Mouse (Mus musculus) left cerebral cortex, postnatal 10 days (tissue): ENCODE results near the gene Scarf2. TPM values are rescaled to one million over a fixed set of nuclear protein-coding genes. Genes with fewer than 3 reads are reported as not detected.

Source experiments
- DNase-seq, 2 experiments: peaks; one replicate each; pipeline ENCODE4 v3.0.0; 2021 to 2022; ENCODE audit warnings: low spot score in 2 of 2, mixed read lengths in 1 of 2; ENCODE audit errors: extremely low spot score in 1 of 2
- intact Hi-C: fragments of 180-260 bp; cut with DNase I; formaldehyde crosslinking; loops from one replicate; pipeline ENCODE4 v1.15.1; 2025
- total RNA-seq, 2 experiments: library from RNA; stranded (reverse); gene quantifications; 2 replicates each; pipeline ENCODE4 v1.2.3; 2021

The Scarf2 gene
- 1 to 10 TPM; 3.7 to 4.3 TPM for total RNA-seq

- peak in 1 of 2 experiments; percentile 80 for DNase-seq
- intact Hi-C loops: no loop called here
Observed at GRCm38 (mm10) chr16:17796971-17797811, at the start of gene Scarf2. TSS of gene Scarf2 (plus strand) at chr16:17797282.

DNA sequence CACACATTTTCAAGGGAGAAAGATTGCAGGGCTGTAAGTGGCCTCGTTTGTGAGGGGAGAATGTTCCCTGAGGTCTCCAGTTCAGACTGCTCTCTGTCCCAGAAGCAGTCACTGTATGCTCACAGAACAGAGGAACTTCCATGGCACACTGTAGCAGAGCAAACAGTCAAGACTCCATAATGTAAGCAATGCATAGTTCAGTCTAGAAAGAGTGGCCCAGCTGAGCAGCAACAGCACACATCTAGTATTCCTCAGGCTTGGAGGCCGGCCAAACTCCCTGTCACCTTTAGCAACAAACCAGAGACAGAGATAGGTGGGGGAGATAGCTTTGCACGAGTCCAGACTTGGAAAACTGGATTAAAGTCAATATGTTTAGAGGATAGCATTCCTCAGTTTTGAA is 44.1 kb upstream of the Scarf2 start:
- no peak for DNase-seq
- intact Hi-C loops: no loop called here

DNA sequence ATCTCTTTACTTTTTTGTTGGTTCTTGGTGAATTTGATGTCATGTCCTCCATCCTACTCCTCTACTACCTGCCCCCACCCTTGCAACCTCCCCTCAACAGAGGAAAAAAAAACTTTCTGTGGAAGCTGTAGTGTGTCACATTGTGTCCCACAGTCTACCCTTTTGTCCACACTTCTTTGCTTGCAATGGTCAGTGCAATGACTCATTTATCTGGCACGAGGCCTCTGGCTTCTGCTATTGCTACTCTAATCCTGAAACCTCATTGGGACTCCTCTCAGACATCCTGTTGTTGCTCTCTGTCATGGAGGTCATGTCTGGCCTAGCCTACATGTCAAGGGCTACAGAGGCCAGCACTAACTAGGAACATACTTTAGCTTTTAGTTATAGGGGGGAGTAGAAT is 43.4 kb upstream of the Scarf2 start:
- intact Hi-C loops: no loop called here
- no peak for DNase-seq

GRCm38 (mm10) chr16:17757756-17758155 is 39.3 kb upstream of the Scarf2 start:
- intact Hi-C loops: loop anchor here (5.0 kb wide), 1 partner anchor 50 kb away; no protein-coding TSS in a partner anchor
- no peak for DNase-seq

GRCm38 (mm10) chr16:17758902-17759301 is 38.2 kb upstream of the Scarf2 start:
- DNase-seq: no peak
- intact Hi-C loops: loop anchor here (5.0 kb wide), 1 partner anchor 48 kb away; no protein-coding TSS in a partner anchor

GRCm38 (mm10) chr16:17759344-17759773 is 37.7 kb upstream of the Scarf2 start, which contains the start of gene Klhl22:
TSS of gene Klhl22 (plus strand) at chr16:17759618.
- intact Hi-C loops: loop anchor here (5.0 kb wide), 1 partner anchor 48 kb away; no protein-coding TSS in a partner anchor
- peak; percentile 85 to 95 for DNase-seq

DNA sequence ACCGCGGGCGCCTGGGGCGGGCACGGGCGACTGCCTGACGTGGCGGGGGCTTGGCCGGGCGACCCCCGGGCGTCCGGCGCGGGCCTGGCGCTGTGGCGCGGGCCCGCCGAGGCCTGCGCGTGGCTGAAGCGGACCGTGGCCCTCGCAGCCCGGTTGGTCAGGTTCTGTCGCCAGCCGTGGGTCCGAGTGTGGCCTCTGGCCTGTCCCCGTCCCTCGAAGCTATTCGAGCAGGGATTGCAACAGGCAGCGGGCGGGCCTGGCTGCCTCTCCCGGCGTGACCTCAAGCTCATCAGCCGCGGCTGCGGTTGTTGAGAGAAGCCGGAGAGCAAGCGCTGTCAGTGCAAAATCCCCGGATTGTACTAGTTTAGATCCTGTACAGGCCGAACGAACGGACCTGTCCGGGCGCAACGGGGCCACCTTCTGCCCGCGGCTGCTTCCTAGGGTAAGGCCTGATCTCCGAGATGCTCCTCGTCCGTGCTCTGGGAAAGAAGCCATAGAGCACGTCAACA is 37.2 kb upstream of the Scarf2 start:
- peak; percentile 9 to 64 for DNase-seq
- intact Hi-C loops: loop anchor here (5.0 kb wide), 1 partner anchor 47 kb away; no protein-coding TSS in a partner anchor

GRCm38 (mm10) chr16:17760657-17761056 is 36.4 kb upstream of the Scarf2 start:
- peak in 1 of 2 experiments; percentile 46 for DNase-seq
- intact Hi-C loops: no loop called here

DNA sequence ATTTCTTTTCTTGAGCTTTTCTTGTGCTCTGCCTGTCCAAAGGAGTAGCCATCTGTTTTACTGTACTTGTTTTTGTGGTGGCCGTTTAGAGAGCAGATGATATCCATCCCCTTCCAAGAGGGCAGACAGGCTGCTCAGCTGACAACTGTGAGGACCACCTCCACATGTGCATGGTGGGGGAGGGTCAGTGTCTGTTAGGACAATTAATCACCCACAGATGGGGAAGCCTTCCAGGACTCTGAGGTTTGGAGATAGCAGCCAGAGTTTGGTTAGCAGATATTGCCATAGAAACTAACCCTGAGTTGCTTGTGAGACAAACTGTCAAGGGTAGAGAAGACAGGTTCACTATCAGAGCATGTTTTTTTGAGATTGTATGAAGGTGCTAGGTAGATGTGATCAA is 36.0 kb upstream of the Scarf2 start:
- intact Hi-C loops: no loop called here
- no peak for DNase-seq

- intact Hi-C loops: no loop called here
- DNase-seq: no peak
Observed at GRCm38 (mm10) chr16:17764108-17764511, 33.0 kb upstream of the Scarf2 start.

DNA sequence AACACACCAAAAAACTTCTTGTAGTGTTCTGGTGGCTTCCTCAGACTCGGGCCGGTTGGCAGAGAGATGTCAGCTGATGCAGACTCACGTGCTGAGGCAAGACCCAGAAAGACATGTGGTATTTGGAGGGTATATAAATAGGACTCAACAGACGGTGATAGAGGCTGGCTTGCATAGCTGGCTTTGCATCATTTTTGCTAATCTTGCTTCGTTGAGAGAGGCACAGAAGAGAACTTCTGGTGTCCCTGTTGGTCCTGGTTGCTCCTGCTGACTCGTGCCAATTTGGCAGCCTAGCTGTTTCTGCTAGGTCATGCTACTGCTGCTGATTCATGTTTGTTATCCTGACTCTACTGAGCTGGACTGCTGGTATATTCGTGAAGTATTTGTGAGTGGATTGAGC is 28.2 kb upstream of the Scarf2 start:
- intact Hi-C loops: no loop called here
- peak in 1 of 2 experiments; percentile 20 for DNase-seq

- intact Hi-C loops: no loop called here
- DNase-seq: no peak
Observed at GRCm38 (mm10) chr16:17771117-17771865, 25.8 kb upstream of the Scarf2 start.

DNA sequence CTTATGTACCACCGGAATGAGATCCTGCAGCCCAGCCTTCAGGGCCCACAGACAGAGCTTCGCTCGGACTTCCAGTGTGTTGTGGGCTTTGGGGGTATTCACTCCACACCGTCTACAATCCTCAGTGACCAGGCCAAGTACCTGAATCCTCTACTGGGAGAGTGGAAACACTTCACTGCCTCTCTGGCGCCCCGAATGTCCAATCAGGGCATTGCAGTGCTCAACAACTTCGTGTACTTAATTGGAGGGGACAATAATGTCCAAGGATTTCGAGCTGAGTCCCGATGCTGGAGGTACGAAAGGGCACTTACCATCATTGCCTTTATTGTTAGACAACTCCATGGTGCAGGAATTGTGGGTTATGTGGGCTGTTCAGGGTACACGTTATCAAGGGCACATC is 20.3 kb upstream of the Scarf2 start:
- no peak for DNase-seq
- intact Hi-C loops: no loop called here

DNA sequence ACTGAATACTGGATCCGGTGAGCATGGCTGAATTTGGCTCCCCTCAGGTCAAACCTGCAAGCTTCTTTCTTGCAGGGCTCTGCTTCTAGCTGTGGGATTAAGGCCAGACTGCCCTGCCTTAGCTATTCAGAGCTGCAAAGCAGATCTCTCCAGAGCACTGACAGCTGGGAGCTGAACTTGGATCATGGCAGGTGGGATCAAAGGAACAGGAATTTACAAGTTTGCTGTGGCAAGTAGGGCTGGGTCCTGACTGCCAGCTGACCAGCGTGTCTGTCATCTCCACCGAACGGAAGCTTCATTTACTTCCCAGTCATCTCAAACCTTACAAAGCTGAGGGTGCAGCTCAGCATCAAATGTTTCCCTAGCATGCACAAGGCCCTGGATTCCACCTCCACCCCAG is 18.9 kb upstream of the Scarf2 start:
- no peak for DNase-seq
- intact Hi-C loops: no loop called here

DNA sequence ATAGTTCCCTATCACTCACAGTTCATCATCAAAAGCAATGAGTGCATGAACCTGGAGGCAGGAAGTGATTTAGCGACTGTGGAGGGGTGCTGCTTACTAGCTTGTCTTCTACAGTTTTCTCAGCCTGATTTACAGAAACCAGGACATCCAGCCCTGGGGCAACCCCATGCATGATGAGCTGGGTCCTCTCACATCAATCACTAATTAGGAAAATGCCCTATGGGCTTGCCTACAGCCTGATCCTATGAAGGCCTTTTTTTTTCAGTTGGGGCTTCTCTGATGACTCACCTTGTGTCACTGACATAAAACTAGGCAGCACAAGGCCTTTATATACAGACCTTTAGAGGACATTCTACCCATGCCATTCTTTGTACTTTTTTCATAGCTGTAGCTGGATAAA is 17.4 kb upstream of the Scarf2 start:
- intact Hi-C loops: no loop called here
- DNase-seq: no peak

DNA sequence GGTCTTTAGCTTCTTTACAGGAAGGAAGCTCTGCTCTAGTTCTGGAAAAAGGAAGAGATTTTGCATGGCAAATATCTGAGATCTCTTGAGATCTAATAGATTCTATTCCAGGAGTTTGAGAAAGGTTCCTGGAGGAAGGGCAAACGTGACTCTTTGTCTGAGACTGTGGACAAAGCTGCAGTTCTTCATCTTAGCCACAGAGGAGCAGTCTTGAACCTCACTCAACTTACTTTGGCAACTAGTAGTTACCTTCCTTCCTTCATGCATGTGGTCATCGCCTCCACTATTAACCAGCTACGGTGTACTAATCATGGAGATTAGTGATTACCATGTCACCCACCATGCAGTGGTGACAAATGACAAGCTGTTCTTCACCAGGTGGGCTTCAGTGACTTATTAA is 11.7 kb upstream of the Scarf2 start:
- intact Hi-C loops: no loop called here
- no peak for DNase-seq

- intact Hi-C loops: no loop called here
Observed at GRCm38 (mm10) chr16:17792728-17793127, 4.4 kb upstream of the Scarf2 start.

DNA sequence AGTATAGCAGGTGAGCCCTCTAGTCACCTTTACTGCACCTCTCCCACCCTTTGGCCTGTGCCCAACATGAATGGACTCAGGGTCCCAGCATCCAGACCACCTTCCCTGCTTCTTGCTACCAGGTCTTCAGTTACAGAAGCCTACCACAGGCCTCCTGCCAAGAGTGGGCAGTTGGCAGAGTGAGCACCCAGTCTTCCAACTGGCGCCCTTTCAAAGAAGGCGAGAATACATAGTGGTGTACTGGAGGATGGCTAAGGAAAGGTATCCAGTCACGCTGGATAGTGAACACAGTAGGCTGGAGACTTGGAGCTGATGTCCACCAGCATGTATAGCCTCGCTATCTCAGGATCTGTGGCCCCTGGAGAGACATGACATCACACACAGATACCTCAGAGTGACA is 3.0 kb upstream of the Scarf2 start:
- DNase-seq: no peak
- intact Hi-C loops: no loop called here

More at GRCm38 (mm10) chr16:17792728-17793127, 4.4 kb upstream of the Scarf2 start:
- DNase-seq: no peak

- no peak for DNase-seq
- intact Hi-C loops: no loop called here
Observed at GRCm38 (mm10) chr16:17795643-17796042, 1.4 kb upstream of the Scarf2 start.
